Mouse (Mus musculus) R1 (cell line): ENCODE results near the gene Barhl1.
A peak's percentile ranks its signal among the peaks of the same experiment; 100 is the strongest.

Experiments
- DNase-seq: peaks from one replicate; pipeline ENCODE4 v3.0.0-alpha.2; 2018; ENCODE audit warnings: low read depth, low spot score

Barhl1 gene

GRCm38 (mm10) chr2:28916513-28916865, at the start of gene Barhl1:
Gene Barhl1 (minus strand): TSS chr2:28916668.
- no peak for DNase-seq

GRCm38 (mm10) chr2:28963565-28963964, 47.1 kb upstream of the Barhl1 start:
- DNase-seq = no peak

GRCm38 (mm10) chr2:28961636-28962035, 45.2 kb upstream of the Barhl1 start:
- DNase-seq = peak; percentile 72

- DNase-seq = peak; percentile 53
Observed at GRCm38 (mm10) chr2:28961024-28961585, 44.6 kb upstream of the Barhl1 start.

GRCm38 (mm10) chr2:28956874-28957273, 40.4 kb upstream of the Barhl1 start:
- no peak for DNase-seq

GRCm38 (mm10) chr2:28954595-28954994, 38.1 kb upstream of the Barhl1 start:
- no peak for DNase-seq

GRCm38 (mm10) chr2:28952981-28953380, 36.5 kb upstream of the Barhl1 start:
- DNase-seq = no peak

GRCm38 (mm10) chr2:28946312-28946711, 29.8 kb upstream of the Barhl1 start:
- DNase-seq = no peak

GRCm38 (mm10) chr2:28945388-28945787, 28.9 kb upstream of the Barhl1 start:
- no peak for DNase-seq

GRCm38 (mm10) chr2:28943666-28944516, 27.4 kb upstream of the Barhl1 start:
- no peak for DNase-seq

- no peak for DNase-seq
Observed at GRCm38 (mm10) chr2:28938997-28939396, 22.5 kb upstream of the Barhl1 start.

GRCm38 (mm10) chr2:28930571-28930970, 14.1 kb upstream of the Barhl1 start:
- DNase-seq = peak; percentile 59

- DNase-seq = peak; percentile 60
Observed at GRCm38 (mm10) chr2:28923912-28924311, 7.4 kb upstream of the Barhl1 start.

- DNase-seq = no peak
Observed at GRCm38 (mm10) chr2:28919001-28919400, 2.5 kb upstream of the Barhl1 start.

GRCm38 (mm10) chr2:28917518-28918361, 1.3 kb upstream of the Barhl1 start:
- peak; percentile 27 for DNase-seq

GRCm38 (mm10) chr2:28917156-28917517, 669 bp upstream of the Barhl1 start:
- DNase-seq = no peak

GRCm38 (mm10) chr2:28915768-28916512, 528 bp downstream of the Barhl1 start:
- peak; percentile 77 for DNase-seq

GRCm38 (mm10) chr2:28915104-28915738, 1.2 kb downstream of the Barhl1 start:
- DNase-seq = no peak

GRCm38 (mm10) chr2:28914121-28914520, 2.3 kb downstream of the Barhl1 start:
- DNase-seq = no peak

GRCm38 (mm10) chr2:28912961-28913360, 3.5 kb downstream of the Barhl1 start:
- DNase-seq = no peak

GRCm38 (mm10) chr2:28912039-28912700, 4.3 kb downstream of the Barhl1 start:
- no peak for DNase-seq
